Mouse (Mus musculus) cortical plate, adult 2 months (tissue): Measurements from ENCODE around the gene Engase.

ENCODE experiments used
- CTCF ChIP-seq: fragments of 200-500 bp; IDR thresholded peaks from 2 replicates; pipeline ENCODE4 v1.5.1; 2011; ENCODE audit warnings: mild to moderate bottlenecking, control low read depth, low read length; ENCODE audit not compliant: insufficient read depth; ENCODE audit errors: extremely low read depth
- POLR2A ChIP-seq: fragments of 200-500 bp; IDR thresholded peaks from 2 replicates; pipeline ENCODE4 v1.6.1; 2011; ENCODE audit warnings: mild to moderate bottlenecking, low read length, control low read depth; ENCODE audit not compliant: insufficient read depth; ENCODE audit errors: extremely low read depth

DNA sequence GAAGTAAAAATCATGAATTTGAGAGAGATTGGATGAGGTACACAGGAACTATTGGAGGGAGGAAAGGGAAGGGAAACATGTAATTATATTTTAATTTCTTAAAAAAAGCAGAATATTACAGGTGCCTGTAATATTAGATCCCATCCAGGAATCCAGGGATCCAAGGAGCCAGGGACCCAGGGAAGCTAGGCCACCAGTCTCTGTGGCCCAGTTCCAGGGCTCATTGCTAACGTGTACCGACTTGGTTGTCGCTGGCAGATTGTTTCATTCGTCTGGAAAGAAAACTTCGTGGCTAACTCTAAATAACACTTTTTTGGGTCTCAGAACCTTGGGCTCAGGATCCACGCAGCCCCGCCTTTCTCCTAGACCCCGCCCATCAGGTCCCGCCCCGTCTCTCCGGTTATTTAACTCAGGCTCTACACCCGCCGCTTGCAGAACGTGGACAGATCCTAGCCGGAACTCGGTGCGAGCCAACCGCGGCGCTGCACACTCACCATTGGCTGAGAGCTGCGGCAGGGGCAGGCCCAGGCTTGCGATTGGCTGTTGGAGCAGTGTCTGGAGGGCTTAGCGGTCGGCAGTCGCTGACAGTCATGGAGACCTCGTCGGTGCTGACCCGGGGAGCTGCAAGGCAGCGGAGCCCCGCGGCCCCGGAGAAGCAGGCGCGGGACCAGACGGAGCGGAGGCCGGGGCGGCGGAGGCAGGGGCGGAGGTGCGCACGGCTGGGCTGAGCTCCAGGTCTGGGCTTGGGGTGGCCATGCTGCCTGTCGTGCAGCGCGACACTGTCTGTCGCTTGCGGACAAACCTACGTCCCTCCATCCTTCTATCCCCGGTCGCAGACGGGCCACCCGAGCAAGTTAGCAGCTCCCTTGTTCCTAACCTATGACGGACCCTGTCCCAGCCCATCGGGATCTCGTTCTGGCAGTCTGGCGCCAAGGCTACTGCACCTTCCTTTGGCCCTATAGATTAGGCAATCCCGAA, at the start of gene Engase:
- TF ChIP-seq CTCF (no peak), POLR2A (peak; percentile 84)
